Mouse (Mus musculus) hindbrain, embryonic 11.5 days (tissue): ENCODE measurements around the gene Ube2l6. TPM values are rescaled to one million over a fixed set of nuclear protein-coding genes. Genes with fewer than 3 reads are reported as not detected.

Experiments
- ATAC-seq: fragments of 200-750 bp; cut with Nextera tagmentation; 2 replicates; pipeline ENCODE4 v1.8.0; 2017; ENCODE audit warnings: mild to moderate bottlenecking, moderate TSS enrichment, moderate library complexity; ENCODE audit not compliant: low FRiP score
- DNase-seq: peaks from one replicate; pipeline ENCODE4 v3.0.0-alpha.2; 2015; ENCODE audit warnings: low spot score
- H3K27ac ChIP-seq: fragments of 300-500 bp; sonication (generic); 2 replicates; pipeline ENCODE4 v1.5.1; 2014; ENCODE audit warnings: mild to moderate bottlenecking, low read depth, low read length
- H3K27me3 ChIP-seq: fragments of 300-500 bp; sonication (generic); 2 replicates; pipeline ENCODE4 v1.6.1; 2014; ENCODE audit warnings: mild to moderate bottlenecking, low read length, moderate library complexity, mixed read lengths; ENCODE audit not compliant: control insufficient read depth, insufficient read depth
- H3K36me3 ChIP-seq: fragments of 300-500 bp; sonication (generic); 2 replicates; pipeline ENCODE4 v1.6.1; 2014; ENCODE audit warnings: mild to moderate bottlenecking, low read length, moderate library complexity, mixed read lengths; ENCODE audit not compliant: control insufficient read depth, insufficient read depth
- H3K4me1 ChIP-seq: fragments of 300-500 bp; sonication (generic); replicated peaks from 2 replicates; pipeline ENCODE4 v1.6.1; 2014; ENCODE audit warnings: low read length, mixed read lengths; ENCODE audit not compliant: control insufficient read depth, insufficient read depth
- H3K4me2 ChIP-seq: fragments of 300-500 bp; sonication (generic); replicated peaks from 2 replicates; pipeline ENCODE4 v1.6.1; 2014; ENCODE audit warnings: mild to moderate bottlenecking, low read depth, low read length
- H3K4me3 ChIP-seq: fragments of 300-500 bp; sonication (generic); 2 replicates; pipeline ENCODE4 v1.5.1; 2014; ENCODE audit warnings: low read depth, low read length
- H3K9ac ChIP-seq: fragments of 300-500 bp; sonication (generic); 2 replicates; pipeline ENCODE4 v1.6.1; 2014; ENCODE audit warnings: low read depth, low read length
- H3K9me3 ChIP-seq: fragments of 300-500 bp; sonication (generic); 2 replicates; pipeline ENCODE4 v1.6.1; 2016; ENCODE audit warnings: low read length; ENCODE audit not compliant: control insufficient read depth
- WGBS: fragments of 180-500 bp; shearing (Covaris S2); extraction: QIAGEN DNeasy Blood & Tissue Kit; methylation state at CpG from one replicate; pipeline ENCODE4 v1.1.7; 2014; 5-methylcytosine and 5-hydroxymethylcytosine counted together
- polyA plus RNA-seq: library from polyadenylated mRNA; unstranded; fragments of >200 nt; fragmentation: Nextera tagmentation; extraction: Ambion mirVana; gene quantifications from 2 replicates; pipeline ENCODE4 v1.2.1, GENCODE M21; 2014

The Ube2l6 gene
- polyA plus RNA-seq, 1 experiment from 2014 or later = 42.1 TPM

DNA sequence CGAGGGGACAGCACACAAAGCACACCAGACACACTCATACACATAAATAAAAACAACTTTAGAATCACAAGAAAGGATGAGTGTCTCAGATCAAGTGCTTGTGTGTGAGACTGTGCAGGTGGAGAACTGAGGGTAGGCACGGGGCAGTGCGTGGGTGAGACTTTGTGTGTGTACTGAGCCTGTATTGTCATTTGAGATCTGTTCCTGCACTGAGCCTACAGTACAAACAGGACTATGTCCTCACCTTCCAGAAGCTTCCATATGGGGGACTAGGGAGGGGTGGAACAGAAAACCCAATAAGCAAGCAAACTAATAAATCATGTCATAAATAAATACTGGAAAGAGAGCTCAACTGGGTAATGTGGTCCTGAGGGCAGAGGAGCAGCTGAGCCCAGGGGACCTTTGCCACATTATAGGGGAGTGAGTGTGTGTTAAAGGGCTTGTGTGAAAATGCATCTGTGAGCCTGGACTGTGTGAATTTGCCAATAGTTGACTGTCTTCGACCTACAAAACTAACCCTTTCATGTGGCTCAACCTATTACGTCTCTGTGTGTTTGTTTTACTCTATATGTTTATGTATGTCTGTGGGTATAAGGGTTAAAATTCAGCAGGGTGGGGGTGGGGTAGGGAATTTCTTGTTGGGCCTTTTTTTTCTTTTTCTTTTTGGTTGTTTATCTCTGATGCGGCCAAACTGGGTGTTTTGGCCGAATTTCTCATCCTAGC lies 51.9 kb downstream of the Ube2l6 start:
- ATAC-seq (0 out of 2 replicates have a peak, but pooled peaks have one; percentile 33), DNase-seq (no peak)
- Histone ChIP-seq H3K9me3 (no peaks in the 10 kb centered on the region), H3K4me2 (no peak overlapping the region), H3K27me3 (no peaks in the 10 kb centered on the region), H3K4me1 (no peaks in the 10 kb centered on the region), H3K9ac (no peak overlapping the region), H3K27ac (no peak overlapping the region), H3K4me3 (no peak overlapping the region), H3K36me3 (no peaks in the 10 kb centered on the region)
- WGBS = 66% methylated on average over 7 of the region's 7 CpGs

DNA sequence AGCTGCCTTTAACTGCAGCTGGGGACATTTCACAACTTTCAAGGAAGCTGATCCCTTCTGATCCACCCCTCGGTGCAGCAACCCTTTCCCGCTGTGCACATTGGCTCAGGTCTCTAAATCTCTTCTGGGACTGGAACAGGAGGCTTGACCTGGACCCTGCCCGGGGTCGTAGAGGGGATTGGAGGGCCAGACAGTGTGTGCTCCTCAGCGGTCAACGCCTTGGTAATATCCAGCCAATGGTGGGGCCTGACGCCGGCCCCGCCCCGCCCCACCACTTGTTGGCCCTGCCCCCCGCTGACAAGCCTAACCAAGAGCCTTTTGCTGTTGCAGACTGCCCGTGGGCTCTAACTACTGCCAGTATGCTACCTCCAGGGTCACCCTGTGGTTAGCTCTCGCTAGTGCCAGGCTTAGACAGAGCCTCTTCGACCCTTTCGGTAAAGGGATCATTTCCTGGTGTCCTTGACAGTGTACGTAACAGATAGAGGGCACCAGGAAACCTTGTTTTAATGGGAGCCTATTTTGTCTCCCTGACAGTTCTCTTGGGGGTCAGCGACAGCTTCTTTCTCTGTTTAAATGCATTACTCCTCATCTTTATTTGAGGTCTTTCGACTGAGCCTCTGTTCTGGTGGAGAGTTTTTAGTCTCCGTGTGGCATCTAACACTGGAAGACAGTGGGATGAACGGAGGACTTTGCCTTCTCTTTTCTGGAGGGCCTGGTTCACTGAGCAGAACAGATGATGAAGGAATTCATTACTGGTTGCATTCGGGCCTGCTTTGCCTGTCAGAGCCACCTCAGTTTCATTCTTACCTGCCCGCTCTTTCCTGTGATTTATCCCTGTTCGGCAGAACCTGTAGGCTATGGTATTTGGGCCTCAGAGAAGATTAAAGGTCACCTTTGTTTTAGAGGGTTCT lies 52.8 kb downstream of the Ube2l6 start:
- no peak overlapping the region for H3K4me2 ChIP-seq
- ATAC-seq (peak; percentile 60; the same call in 1 of the 2 replicates), DNase-seq (peak; percentile 41)
- no peaks in the 10 kb centered on the region for H3K27me3 ChIP-seq
- no peaks in the 10 kb centered on the region for H3K9me3 ChIP-seq
- 32% methylated on average over 23 of the region's 23 CpGs for WGBS
- no peak overlapping the region for H3K9ac ChIP-seq
- no peak overlapping the region for H3K4me3 ChIP-seq
- no peaks in the 10 kb centered on the region for H3K36me3 ChIP-seq
- H3K27ac ChIP-seq = no peak overlapping the region
- no peaks in the 10 kb centered on the region for H3K4me1 ChIP-seq

DNA sequence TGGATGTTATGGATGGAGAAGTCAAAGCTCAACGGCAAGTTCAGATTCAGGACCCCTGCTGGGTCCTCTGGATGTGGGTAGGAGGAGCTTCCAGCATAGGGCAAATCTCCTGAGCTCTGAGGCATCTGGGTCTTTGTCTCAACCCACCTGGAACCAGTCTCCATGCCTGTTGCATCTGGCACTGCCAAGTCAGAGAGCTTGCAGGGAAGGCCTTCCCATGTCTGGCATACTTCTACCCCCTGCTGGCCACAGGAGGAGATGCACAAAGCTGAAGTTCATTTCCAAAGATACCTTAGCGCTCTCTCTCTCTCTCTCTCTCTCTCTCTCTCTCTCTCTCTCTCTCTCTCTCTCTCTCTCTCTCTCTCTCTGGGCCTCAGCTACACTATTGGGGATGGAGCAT lies 57.1 kb downstream of the Ube2l6 start:
- H3K36me3 ChIP-seq = no peaks in the 10 kb centered on the region
- 66% methylated on average over 2 of the region's 2 CpGs for WGBS

DNA sequence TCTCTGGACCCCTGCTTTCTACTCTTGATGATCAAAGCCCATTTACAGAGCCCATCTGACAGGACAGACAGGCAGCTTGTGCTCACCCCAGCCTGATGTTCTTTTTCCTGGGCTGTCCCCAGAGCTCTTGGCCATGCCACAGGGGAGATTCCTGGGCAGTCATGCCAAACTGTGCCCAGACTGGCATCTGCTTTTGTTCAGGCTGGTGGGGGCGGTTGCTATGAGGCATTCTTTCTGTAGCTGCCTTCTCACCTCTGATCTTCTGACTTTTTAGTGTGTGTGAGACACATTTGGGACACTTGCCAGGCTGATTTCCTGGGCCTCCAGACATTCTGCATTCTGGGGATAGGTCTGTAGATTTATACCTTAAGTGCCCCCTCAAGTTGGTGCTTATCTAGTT lies 59.9 kb downstream of the Ube2l6 start:
- H3K9ac ChIP-seq = no peak overlapping the region
- DNase-seq (no peak), ATAC-seq (no peak)
- H3K4me1 ChIP-seq = no peaks in the 10 kb centered on the region
- 89% methylated on average over 1 of the region's 1 CpGs for WGBS
- H3K4me3 ChIP-seq = no peak overlapping the region
- H3K36me3 ChIP-seq = no peaks in the 10 kb centered on the region
- H3K9me3 ChIP-seq = no peaks in the 10 kb centered on the region
- H3K27me3 ChIP-seq = no peaks in the 10 kb centered on the region
- no peak overlapping the region for H3K4me2 ChIP-seq
- no peak overlapping the region for H3K27ac ChIP-seq

More for the DNA sequence above, 57.1 kb downstream of the Ube2l6 start:
- ATAC-seq (peak; percentile 62), DNase-seq (peak; percentile 66)
- H3K4me1 ChIP-seq = no peaks in the 10 kb centered on the region
- no peak overlapping the region for H3K27ac ChIP-seq
- no peaks in the 10 kb centered on the region for H3K9me3 ChIP-seq
- no peak overlapping the region for H3K4me2 ChIP-seq
- H3K27me3 ChIP-seq = no peaks in the 10 kb centered on the region
- no peak overlapping the region for H3K9ac ChIP-seq
- no peak overlapping the region for H3K4me3 ChIP-seq

Other genes with a start within 250 kb of the Ube2l6 start
- gene Ctnnd1, start 148.1 kb upstream of the Ube2l6 start, polyA plus RNA-seq = 37.3 and 44.7 TPM in 2 replicates
- gene Btbd18, start 139.7 kb upstream of the Ube2l6 start, polyA plus RNA-seq = 0.20 and 0.27 TPM in 2 replicates
- 396 and 408 TPM in 2 replicates for gene Selenoh, start 128.1 kb upstream of the Ube2l6 start, polyA plus RNA-seq
- gene Gm28635, start 120.8 kb upstream of the Ube2l6 start, polyA plus RNA-seq = not detected in 2 replicates
- gene Med19, start 120.4 kb upstream of the Ube2l6 start, polyA plus RNA-seq = 65.2 and 66.3 TPM in 2 replicates
- 185 and 190 TPM in 2 replicates for gene Tmx2, start 119.7 kb upstream of the Ube2l6 start, polyA plus RNA-seq
- 22.5 and 30.1 TPM in 2 replicates for gene Zdhhc5, start 83.6 kb upstream of the Ube2l6 start, polyA plus RNA-seq
- 44.3 and 53.9 TPM in 2 replicates for gene Clp1, start 71.5 kb upstream of the Ube2l6 start, polyA plus RNA-seq
- 13.7 and 16.4 TPM in 2 replicates for gene Ypel4, start 64.8 kb upstream of the Ube2l6 start, polyA plus RNA-seq
- gene Gm19426, start 55.2 kb upstream of the Ube2l6 start, polyA plus RNA-seq = 7.1 TPM in 2 replicates
- gene Serping1, start 23.4 kb upstream of the Ube2l6 start, polyA plus RNA-seq = 38.0 and 46.1 TPM in 2 replicates
- not detected in 2 replicates for gene Smtnl1, start 23.8 kb downstream of the Ube2l6 start, polyA plus RNA-seq
- 43.1 and 44.2 TPM in 2 replicates for gene Timm10, start 28.2 kb downstream of the Ube2l6 start, polyA plus RNA-seq
- gene Slc43a1, start 40.0 kb downstream of the Ube2l6 start, polyA plus RNA-seq = 14.5 and 19.6 TPM in 2 replicates
- gene Rtn4rl2, start 87.9 kb downstream of the Ube2l6 start, polyA plus RNA-seq = 1.9 and 2.8 TPM in 2 replicates
- 25.5 and 27.0 TPM in 2 replicates for gene Slc43a3, start 137.8 kb downstream of the Ube2l6 start, polyA plus RNA-seq
- gene Prg2, start 181.6 kb downstream of the Ube2l6 start, polyA plus RNA-seq = 1.3 TPM in 1 of 2 replicates, not detected in the other
- gene Prg3, start 189.4 kb downstream of the Ube2l6 start, polyA plus RNA-seq = not detected in 2 replicates
- gene Ssrp1, start 238.4 kb downstream of the Ube2l6 start, polyA plus RNA-seq = 306 and 340 TPM in 2 replicates
- gene P2rx3, start 238.6 kb downstream of the Ube2l6 start, polyA plus RNA-seq = 7.1 and 11.0 TPM in 2 replicates
- 10.4 and 11.8 TPM in 2 replicates for gene Tnks1bp1, start 249.2 kb downstream of the Ube2l6 start, polyA plus RNA-seq